Mouse (Mus musculus) kidney, adult 9 months (tissue): ENCODE results near the gene Chchd5.

Experiments
- DNase-seq: peaks from one replicate; pipeline ENCODE4 v3.0.0; 2022

Gene Chchd5

DNA sequence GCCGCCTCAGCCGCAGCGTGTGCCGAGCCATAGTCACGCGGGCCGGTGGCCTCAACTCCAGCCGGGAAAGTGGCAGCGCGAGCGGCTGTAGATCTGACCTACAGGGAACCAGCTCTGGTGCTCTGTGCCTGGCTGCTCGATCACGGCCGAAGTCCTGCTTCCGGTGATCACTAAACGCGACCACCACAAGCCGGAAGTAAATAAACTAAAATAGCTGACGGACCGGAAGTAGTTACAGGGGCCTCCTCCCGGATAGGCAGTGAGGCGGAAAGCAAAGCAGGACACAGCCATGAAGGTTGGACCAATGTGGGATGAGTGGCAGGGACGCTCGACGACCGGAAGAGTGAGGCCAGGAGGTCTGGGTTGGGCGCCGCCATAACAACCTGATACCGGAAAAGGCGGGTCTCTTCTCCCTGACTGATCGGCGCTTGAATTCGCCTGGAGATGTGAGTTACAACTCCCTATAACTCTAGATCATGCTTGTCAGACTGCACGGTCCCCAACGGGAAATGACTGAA lies at the start of gene Chchd5:
Chchd5 (plus strand) TSS at position 289 of the 518 bp plus-strand sequence.
- peak; percentile 98 for DNase-seq

DNA sequence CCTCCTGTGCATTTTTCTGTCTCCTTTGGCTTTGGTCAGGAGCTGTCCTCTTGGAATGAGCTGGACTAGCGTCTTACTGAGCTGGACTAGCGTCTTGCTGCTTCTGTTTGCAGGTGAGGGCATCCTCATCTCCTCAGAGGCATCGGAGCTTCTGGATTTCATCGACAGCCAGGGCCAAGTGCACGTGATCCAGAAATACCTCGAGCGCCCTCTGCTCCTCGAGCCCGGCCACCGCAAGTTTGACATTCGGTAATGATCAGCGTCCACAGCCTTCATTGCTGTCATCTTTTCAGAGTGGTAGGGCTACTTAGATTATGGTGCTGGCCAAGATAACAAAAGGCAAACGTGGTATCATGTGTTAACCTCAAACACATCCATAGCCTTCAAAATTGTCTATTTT lies 48.4 kb upstream of the Chchd5 start:
- DNase-seq: no peak

DNA sequence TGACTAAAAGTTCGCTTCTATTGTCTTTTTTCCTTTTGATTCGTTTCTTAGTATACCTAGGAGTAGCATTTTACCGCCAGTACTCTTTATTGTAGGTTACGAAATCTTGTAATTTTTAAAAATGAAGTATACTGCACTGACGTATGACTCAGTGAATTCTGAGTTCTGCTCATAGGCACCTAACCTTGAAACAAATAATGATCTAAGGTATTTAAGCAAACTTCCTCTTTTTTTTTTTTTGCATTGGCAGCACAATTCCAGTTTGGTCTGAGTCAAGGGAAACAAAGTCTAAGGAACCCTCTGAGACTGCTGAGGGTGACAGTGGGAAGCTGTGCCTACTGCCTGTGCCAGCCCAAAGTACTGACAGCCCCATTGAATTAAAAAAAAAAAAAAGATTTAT lies 46.0 kb upstream of the Chchd5 start:
- no peak for DNase-seq

DNA sequence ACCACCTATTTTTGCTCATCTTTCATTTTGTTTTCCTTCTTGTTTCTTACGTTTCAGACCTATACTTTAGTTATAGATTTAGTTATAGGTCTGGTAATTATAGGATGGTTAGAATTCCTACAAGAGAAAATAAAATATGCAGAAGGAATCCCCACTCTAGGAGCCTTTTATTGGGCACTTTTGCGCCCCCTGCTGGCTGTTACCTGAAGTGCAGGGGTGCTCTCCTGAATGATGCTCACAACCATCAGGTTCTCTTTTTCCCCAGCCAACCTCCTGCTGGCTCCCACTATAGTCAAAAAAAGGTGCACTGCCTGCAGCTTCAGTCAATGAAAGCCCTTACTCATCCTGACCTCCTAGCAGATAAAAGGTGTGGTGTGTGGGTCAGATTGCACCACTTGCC lies 44.5 kb upstream of the Chchd5 start:
- DNase-seq: peak; percentile 21

DNA sequence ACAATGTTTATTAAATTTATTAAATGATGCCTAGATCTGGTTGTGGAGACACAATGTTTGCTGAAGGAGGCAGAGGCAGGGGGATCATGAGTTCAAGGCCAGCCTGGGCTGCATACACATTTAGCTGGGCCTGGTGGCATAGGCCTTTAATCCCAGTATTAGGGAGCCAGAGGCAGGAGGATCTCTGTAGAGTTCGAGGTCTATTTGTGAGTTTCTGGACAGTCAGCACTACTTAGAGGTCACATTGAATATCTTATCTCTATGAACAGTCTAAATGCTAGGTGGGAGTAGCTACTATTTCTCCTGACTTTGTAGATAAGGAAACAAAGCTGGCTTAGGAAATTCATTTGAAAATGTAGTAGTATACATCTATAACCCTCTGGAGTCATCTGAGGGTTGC lies 42.0 kb upstream of the Chchd5 start:
- DNase-seq: no peak

DNA sequence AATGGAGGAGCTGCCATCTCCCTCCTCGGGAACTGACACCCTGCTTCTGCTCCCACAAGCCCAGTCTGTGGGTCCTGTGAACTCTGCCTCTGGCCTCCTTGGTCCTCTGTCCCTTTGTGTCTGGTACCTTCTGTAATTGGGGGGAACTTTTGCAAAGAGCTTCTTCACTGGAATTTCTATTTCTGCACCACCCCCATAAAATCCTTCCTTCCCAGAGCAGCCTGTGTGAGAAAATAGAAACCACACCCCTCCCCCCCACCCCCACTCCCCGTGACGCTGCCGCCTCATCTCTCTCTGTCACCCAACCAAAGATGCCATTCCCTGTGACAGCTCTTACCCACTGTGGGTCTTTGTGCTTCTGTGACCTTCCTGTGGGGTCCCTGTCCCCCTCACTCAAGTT lies 39.1 kb upstream of the Chchd5 start:
- no peak for DNase-seq

DNA sequence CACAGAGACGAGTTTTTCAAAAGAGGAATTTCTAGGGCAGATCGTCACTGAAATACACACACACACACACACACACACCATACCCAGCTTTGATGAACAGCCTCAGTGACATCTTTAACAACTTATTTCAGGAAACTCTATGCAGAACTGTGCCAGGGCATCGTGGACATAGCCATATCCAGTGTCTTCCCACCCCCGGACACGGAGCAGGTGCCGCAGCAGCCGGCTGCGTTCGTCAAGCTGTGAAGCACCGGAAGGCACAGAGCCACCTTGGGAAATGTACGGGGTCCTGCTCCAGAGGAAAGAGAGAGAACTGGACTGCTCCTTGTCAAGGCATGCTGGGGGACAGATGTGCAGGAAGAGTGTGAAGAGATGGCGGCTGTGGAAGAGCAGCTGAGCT lies 36.7 kb upstream of the Chchd5 start:
- no peak for DNase-seq

DNA sequence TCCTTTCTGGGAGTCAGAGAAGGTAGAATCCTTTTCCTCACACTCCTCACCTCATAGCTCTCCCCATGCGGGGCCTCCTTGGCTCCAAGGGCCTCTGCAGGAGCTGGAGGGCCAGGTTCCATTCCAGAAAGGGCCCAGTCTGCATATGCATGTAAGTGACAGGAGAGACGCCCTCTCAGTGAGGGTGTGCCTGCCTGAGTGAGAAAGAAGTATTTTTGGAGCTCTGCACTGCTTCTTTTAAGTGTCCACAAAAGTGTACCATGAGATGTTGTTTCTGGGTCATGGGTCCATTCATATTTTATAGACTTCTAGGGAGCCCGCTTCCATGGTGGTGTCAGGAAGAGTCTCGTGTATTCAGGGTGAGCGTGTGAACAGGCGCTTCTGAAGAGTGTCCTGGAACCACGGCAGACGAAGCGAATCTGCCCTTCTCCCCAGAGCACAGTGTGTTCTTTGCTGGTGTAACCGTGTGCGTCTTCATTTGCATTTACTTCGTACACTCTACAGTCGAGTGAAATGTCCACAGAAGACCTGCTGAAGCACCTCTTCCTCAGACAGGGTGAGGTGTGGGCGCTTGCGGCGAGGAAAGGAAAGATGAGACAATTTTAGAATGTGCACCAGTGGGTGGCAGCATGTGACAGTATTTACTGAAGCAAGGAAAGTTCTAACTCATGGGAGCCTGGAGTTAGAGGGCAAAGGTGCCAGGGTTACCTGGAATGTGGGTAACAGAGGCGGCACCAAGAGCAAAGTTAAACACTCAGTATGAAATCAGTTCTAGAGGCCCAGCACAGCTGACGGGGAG lies 35.4 kb upstream of the Chchd5 start:
- peak; percentile 74 for DNase-seq

DNA sequence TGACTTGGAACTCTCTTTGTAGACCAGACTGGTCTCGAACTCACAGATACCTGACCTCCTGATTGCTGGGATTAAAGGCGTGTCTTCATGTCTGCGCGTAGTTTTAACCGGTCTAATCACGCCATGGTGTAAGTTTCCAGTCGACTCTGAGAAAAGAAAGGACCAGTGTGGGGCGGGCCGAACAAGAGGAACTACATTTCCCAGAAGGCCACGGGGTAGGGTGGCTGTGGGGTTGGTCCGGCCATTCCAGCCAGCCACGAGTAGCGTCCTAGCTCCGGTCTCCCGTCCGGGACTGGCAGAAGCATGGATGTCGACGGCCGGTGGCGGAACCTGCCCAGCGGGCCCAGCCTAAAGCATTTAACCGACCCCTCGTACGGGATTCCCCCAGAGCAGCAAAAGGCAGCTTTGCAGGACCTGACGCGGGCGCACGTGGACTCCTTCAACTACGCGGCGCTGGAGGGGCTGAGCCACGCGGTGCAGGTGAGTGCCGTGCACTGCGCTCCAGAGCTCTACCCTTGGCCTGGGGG lies 28.7 kb upstream of the Chchd5 start, which contains the start of gene Polr1b:
Polr1b (plus strand) TSS at position 212 of the 527 bp plus-strand sequence.
- DNase-seq: peak; percentile 97

DNA sequence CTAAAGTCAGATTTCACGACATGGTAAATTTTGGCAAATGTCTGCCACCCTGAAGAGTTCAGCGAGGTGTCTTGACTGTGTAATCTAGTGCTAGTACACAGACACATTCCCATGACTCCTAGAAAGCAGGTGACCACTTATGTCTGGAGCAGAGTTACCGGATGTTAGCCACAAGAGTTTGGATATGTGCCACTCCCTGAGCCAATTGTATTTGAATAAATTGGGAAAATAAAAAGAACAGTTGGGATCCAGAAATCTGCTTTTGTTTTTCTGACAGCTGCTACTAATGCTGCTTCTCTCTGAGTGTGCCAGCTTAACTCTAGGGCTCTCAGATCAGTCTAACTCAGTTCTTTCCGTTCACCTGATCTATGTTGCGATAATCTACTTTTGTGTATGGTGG lies 16.6 kb upstream of the Chchd5 start:
- DNase-seq: no peak

DNA sequence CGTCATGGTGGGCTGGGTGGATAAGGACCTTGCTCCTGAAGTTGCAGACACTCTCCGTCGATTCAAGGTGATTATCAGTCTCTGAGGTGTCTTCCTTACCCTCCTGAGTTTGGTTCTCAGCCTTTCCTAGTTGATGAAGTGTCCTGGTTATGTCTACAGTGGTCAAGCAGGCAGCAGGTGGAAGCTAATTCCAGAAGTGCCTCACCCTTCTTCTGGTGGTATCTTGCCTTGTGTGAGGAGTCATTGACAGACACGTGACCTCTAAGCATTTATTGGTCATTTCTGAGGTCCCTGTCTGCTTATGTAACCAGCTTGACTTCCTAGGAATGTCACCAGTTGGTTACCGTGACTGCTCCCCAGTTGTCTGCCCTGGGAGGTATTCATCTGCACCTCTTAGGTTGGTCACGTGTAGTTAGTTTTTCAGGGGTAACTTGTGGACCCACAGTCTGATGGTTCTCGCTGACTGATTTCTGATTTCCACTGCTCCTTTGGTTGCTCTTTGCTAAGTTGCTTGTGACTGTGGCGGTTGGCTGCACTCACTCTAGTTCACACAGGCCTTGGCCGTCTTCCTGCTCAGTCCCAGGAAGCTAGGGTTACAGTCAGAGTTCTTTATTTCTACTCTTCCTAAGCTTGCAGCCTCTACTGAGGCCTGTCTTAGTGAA lies 13.7 kb upstream of the Chchd5 start:
- DNase-seq: peak; percentile 68

DNA sequence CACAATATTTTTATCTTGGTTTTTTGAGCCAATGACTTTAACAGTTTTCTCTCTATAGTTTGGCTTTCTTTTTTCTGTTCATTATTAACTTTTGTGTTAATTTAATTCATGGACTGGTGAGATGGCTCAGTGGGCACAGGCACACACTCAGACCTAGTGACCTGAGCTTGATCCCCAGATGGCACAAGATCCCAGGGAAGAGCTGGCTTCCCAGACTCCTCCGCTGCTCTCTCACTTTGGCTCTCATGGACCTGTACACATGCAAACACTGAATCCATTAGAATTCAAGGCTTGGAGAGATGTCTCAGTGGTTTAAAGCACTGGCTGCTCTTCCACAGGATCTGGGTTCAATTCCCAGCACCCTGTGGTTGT lies 13.1 kb upstream of the Chchd5 start:
- DNase-seq: peak; percentile 78

DNA sequence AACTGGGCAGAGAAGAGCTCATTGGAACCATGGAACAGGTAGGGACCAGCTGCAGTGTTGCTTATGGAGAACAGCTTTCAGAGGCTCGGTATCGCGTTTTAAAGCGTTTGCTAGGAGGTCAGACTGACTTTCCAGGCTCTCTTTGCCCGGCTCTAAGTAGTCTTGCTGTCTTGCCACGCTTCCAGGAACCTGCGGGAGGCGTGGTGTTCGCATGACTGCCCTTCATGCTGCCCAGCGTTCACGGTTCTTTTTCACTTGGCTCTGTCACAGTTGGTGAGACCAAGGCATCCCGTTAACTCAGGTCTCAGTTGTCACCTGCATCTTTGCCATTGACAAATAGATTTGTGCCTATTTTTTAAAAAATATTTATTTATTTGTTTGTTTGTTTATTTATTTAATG lies 11.4 kb upstream of the Chchd5 start:
- DNase-seq: peak; percentile 22

DNA sequence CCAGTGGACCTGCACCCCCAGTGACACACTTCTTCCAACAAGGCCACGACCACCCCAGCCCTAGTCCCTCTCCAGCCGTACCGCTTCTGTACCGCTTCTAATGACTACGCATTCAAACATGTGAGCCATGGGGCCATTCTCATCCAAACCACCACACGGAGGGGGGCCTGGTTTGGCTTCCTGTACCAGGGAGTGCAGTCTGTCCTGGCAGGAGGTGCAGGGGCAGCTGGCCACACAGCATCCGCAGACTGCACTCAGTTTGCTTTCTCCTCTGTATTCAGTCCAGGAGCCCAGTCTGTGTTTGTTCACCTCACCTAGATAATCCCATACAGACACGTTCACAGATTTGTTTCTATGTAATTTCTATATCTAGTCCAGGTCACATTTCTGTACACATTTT lies 7.5 kb upstream of the Chchd5 start:
- no peak for DNase-seq

DNA sequence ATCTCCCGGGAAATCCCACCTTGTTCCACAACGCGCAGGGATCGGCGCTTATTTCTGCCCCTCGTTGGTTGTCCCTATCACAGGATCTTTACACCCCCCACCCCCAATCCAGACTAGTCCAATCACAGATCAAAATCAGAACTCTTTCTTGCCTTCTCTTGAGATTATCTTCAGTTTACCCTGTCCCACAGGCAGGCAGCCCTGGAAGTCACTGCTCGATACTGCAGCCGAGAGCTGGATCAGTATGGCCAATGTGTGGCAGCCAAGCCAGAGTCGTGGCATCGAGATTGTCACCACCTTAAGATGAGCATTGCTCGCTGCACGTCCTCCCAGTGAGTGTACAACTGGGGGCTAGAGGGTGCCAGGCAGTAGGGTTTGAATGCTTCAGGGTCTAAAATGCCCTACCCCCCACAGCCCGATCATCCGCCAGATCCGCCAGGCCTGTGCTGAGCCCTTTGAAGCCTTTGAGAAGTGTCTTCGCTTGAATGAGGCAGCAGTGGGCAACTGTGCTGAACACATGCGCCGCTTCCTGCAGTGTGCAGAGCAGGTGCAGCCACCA lies 566 bp downstream of the Chchd5 start:
- DNase-seq: no peak

DNA sequence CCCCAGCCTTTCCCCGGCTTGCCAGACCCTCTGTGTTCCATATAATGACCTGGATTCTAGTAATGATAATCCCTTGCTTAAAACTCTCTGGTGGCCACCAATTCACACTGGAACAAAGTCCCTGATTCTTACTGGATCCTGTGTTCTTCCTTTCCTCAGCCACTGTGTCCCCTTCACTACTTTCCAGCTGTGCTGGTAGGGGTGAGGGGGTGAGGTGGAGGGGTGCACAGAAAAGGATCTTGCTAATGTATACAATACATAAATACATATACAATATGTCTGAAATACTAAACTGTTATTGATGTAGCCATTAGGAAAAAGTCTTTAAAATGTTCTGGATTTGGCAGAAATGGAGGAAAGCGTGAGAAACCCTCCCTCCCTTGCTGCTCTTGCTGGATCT lies 1.3 kb downstream of the Chchd5 start:
- DNase-seq: no peak

DNA sequence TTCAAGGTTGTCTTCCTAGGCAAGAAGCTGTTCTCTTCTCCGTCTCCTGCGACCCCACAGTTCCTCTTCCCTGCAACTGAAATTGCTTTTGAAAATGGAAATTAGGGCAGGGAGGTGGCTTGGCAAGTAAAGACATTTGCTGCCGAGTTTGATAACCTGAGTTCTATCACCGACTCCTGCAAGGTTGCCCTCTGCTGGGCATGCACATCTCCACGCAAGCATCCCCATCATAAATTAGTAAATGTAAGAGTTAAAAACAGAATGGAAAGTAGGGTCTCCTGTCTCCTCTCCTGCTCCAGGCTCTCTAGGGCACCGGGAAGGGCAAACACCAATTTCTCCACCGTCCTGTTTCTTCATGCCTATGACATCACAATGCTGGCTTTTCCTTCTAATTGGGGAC lies 2.7 kb downstream of the Chchd5 start:
- no peak for DNase-seq

DNA sequence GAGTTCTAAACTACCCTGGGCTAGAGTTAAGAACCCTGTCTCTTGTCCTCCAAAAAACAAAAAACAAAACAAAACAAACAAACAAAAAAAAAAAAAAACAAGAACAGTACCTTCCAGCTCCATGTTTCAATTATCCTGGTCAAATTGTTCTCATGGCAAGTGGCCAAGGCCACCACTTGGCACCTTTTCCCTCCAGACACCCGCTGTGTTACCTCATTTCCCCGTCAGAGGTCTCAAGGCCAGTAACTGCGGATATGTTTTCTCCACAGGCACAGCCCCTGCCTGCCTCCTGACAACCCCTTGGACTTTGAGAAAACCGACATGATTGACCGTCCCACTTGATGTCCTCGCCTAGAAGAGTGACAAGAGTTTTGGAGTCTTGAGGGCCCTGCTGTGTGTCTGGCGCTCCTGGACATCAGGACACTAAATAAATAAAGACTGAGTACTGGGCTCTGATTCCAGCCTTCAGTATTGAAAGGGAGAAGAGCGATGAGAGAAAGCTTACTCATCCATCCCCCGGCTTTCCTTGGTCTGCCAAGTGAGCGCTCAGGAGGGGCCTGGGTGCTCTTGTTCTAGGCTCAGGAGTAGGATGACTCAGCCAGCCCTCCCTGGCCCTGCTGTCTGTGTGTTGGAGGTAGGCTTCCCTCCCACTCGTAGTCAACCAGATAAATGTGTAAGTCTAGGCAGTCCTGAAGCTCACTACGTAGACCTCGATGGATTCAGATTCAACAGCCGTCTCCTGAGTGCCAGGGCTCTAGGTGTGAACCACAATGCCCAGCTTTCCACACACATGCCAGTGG lies 3.7 kb downstream of the Chchd5 start:
- no peak for DNase-seq

DNA sequence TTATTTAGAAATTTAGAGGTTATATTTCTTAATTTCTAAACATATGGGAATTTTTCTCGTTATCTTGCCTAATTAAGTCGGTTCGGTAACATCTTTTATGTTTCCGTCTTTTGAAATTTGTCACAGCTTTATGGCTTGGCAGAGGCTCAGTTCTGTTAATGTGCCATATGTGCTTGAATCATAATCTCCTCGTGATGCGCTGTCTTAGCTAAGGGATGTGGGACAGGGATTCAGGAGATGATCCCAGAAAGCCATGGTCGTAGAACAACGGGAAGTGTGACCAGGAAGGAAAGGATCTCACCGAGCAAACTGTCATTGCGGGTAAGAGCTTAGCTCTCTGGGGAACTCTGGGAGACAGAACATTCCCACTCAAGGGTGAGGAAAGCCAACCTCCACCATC lies 10.4 kb downstream of the Chchd5 start:
- no peak for DNase-seq

DNA sequence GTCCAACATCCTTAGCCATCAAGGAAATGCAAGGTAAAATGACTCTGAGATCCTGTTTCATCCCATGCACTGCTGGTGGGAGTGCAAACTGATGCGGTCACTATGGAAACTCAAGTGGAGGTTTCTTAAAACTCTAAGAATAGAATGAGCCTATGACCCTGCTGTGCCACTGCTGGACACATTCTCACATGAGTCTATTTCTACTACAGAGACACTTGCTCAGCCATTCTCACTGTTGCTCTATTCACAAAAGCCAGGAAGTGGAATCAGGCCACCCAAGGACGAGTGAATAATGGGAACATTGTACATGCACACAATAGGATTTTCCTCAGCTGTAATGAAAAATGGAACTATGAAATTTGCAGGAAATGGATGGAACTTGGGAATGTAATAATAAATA lies 19.3 kb downstream of the Chchd5 start:
- no peak for DNase-seq

DNA sequence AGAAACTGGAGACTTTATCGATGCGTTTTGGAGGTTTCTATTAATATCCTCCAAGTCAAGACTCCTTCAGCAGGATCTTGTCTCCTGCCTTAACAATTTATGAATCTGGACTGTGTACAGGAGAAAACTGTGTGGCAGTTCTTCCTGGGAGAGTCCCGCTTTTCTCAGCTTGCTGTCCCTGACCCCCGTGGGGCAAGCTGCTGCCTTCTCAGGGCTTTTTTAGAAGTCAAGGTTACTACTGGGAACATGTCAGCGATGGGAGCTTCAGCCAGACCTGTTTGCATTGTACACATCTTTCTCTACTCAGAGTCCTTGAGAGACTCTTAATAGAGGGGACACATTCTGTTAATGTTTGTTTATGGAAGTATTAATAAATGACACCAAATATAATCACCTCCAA lies 20.9 kb downstream of the Chchd5 start:
- DNase-seq: no peak

DNA sequence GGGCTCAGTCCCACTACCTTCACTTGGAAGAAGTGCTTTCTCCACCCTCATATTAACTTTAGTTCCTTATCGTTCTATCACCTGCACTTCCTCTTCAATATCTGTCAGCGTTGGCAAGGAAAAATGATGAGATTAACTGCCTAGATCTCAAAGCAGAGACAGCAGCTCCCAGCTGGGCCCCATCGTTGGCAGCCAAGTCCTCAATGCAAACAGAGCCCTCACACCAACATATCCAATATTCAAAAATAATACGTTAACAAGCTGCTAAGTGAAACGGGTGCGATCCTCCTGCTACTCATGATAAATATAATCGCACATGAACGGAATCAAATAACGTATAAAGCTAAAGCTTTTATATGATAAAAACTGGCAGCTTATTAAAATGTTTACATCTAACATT lies 21.6 kb downstream of the Chchd5 start:
- no peak for DNase-seq

DNA sequence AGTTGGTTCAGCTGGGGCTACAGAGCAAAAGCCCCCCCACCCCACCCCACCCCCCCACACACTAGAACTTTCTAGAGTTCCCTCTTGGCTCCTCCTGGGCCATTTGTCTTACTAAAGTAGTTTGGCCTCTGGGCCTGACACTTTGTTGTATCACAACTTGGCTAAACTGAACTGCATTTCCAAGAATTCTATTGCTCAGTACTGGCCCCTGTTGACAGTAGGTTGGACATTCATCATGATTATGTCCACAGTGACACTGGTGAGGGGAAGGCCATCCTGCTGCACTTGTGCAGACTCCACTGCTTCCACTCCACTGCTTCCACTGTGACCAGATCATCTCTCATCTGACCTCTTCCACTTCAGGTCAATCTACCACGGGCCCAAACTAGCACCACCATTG lies 23.3 kb downstream of the Chchd5 start:
- DNase-seq: no peak
